Mouse (Mus musculus) neural tube, postnatal 0 days (tissue): ENCODE data around the gene Tymp. TPM values are rescaled to one million over a fixed set of nuclear protein-coding genes. Genes with fewer than 3 reads are reported as not detected.

Source experiments
- polyA plus RNA-seq: library from polyadenylated mRNA; unstranded; fragments of >200 nt; fragmentation: Nextera tagmentation; extraction: Ambion mirVana; gene quantifications from 2 replicates; pipeline ENCODE4 v1.2.1, GENCODE M21; 2015

Gene Tymp
- 1.7 and 3.0 TPM in 2 replicates for polyA plus RNA-seq

GRCm38 (mm10) chr15:89376957-89377356 lies at the start of gene Tymp:
Gene Tymp, minus strand, starts transcription at chr15:89377039.

DNA sequence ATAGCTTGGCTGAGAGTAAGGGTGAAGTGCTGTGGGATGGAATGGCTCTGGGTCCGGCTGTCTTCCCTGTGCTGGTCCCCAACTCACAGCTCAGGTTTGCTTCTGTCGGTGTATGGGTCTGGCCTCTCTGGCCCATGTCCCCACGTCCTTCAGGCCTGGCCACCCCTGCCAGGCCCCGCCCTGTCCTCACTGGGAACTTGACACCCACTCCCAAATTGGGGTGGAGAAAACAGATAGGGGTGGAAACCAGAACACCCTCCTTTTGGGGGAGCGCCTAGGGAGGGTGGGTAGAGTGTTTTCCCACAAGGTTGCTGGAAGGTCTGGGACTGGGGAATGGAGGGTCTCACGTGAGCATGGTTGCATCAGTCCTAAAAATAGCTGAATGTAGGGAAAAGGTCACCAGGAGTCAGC lies 48.9 kb upstream of the Tymp start, which contains the start of gene Cpt1b:
Cpt1b (minus strand) TSS at position 153 of the 411 bp plus-strand sequence.

GRCm38 (mm10) chr15:89410118-89410517 lies 33.3 kb upstream of the Tymp start, which contains the start of gene Syce3:
Gene Syce3, minus strand, starts transcription at chr15:89410503.

GRCm38 (mm10) chr15:89384617-89385016 lies 7.8 kb upstream of the Tymp start, which contains the start of gene Klhdc7b:
Gene Klhdc7b, plus strand, starts transcription at chr15:89384917.

DNA sequence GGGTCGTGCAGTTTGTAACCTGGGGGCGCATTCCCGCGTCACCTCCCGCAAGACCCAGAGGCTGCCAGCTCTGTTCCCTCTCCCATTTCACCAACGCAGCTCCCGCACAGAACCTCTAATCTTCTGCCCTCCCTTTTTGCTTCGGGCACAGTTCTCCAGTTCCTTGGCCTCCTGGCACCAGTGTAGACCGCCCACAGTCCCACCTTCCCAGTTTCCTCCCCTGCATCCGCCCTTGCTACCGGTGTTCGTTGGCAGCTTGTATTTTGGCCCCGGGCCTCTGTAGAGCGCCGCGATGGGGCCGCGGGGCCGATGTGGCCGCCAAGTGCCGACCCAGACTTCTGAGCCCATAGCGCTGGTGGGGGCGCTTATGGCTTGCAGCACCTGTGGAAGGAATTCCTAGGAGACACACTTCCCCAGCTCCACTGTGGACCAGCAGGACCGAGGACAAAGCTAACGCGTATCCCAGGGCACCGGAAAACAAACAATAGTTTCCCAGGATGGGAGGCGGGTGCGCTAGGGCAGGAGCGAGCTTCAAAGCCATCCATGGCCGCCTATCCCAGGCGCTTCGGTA lies 2.1 kb upstream of the Tymp start, which contains the start of gene Odf3b:
Odf3b (minus strand) TSS at position 452 of the 571 bp plus-strand sequence.

GRCm38 (mm10) chr15:89373762-89374248 lies 3.0 kb downstream of the Tymp start, which contains the start of gene Sco2:
Gene Sco2, minus strand, starts transcription at chr15:89373846.

DNA sequence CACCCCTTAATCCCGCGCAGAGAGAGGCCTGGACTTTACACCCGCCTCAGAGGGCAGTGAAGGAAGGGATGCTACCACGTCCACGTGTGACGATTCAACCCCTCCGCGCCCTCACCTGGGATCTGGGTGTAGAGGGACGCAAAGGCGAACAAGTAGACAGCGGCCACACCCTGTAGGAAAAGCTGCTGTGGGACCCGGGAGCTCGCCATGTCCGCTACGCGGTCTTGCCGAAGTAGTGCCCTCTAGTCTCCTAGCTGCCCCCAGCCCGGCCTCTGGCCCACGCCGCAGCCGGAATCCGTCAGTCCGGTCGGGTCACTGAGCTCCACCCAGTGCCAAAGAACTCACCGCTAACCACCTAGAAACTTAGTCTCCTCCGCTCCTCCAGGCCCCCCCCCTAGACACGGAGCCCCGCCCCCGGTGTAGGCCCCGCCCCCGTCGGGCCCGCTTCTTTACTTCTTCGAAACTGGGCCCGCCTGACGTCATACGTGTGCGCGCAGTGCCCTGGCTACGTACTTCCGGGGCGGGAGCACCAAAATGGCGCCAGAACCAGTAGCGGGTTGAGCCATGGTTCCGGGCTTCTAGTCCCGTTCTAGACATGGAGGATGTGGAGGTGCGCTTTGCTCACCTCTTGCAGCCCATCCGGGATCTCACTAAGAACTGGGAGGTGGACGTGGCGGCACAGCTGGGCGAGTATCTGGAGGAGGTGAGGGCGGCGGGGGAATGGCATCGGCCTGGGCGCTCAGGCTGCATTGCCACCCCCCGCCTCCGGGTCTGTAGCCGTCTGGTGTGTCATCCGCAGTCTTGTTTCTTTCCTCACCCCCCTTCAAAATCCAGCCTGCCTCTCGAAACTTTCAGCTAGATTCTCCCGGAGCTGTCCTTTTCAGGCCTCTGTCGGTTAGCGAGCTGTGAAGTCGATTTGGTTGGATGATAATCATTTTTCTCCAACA lies 21.3 kb downstream of the Tymp start, which contains the start of the genes Lmf2 and Ncaph2:
Lmf2 (minus strand) TSS at position 419 of the 947 bp plus-strand sequence.
Ncaph2 (plus strand) TSS at position 479 of the 947 bp plus-strand sequence.

GRCm38 (mm10) chr15:89334271-89334670 lies 42.6 kb downstream of the Tymp start, which contains the start of gene Miox:
Gene Miox, plus strand, starts transcription at chr15:89334398.

GRCm38 (mm10) chr15:89322670-89323522 lies 53.9 kb downstream of the Tymp start, which contains the start of gene Adm2:
Gene Adm2, plus strand, starts transcription at chr15:89322720.

Other genes starting within 250 kb of the Tymp start
- gene Hdac10, start 248.3 kb downstream of the Tymp start, polyA plus RNA-seq: 19.1 and 23.8 TPM in 2 replicates
- 4.0 and 5.5 TPM in 2 replicates for gene Mapk12, start 236.3 kb downstream of the Tymp start, polyA plus RNA-seq
- gene Mapk11, start 227.4 kb downstream of the Tymp start, polyA plus RNA-seq: 12.0 and 15.0 TPM in 2 replicates
- 40.8 and 51.5 TPM in 2 replicates for gene Plxnb2, start 196.3 kb downstream of the Tymp start, polyA plus RNA-seq
- gene Dennd6b, start 180.5 kb downstream of the Tymp start, polyA plus RNA-seq: 58.4 and 74.1 TPM in 2 replicates
- gene Ppp6r2, start 165.5 kb downstream of the Tymp start, polyA plus RNA-seq: 65.8 and 68.3 TPM in 2 replicates
- 74.8 and 96.2 TPM in 2 replicates for gene Sbf1, start 61.7 kb downstream of the Tymp start, polyA plus RNA-seq
- not detected in 2 replicates for gene Adm2, start 54.3 kb downstream of the Tymp start, polyA plus RNA-seq
- gene Miox, start 42.6 kb downstream of the Tymp start, polyA plus RNA-seq: not detected in 2 replicates
- 28.3 and 29.6 TPM in 2 replicates for gene Lmf2, start 21.4 kb downstream of the Tymp start, polyA plus RNA-seq
- gene Ncaph2, start 21.3 kb downstream of the Tymp start, polyA plus RNA-seq: 76.3 and 87.7 TPM in 2 replicates
- gene Sco2, start 3.2 kb downstream of the Tymp start, polyA plus RNA-seq: 22.7 and 27.6 TPM in 2 replicates
- gene Odf3b, start 2.2 kb upstream of the Tymp start, polyA plus RNA-seq: 9.3 and 9.6 TPM in 2 replicates
- gene Klhdc7b, start 7.9 kb upstream of the Tymp start, polyA plus RNA-seq: 0.06 TPM in 1 of 2 replicates, not detected in the other
- not detected in 2 replicates for gene Syce3, start 33.5 kb upstream of the Tymp start, polyA plus RNA-seq
- gene Cpt1b, start 48.8 kb upstream of the Tymp start, polyA plus RNA-seq: 1.5 and 1.7 TPM in 2 replicates
- gene C730034F03Rik, start 52.5 kb upstream of the Tymp start, polyA plus RNA-seq: 4.9 and 6.1 TPM in 2 replicates
- not detected in 2 replicates for gene Gm44502, start 52.7 kb upstream of the Tymp start, polyA plus RNA-seq
- 86.6 and 91.5 TPM in 2 replicates for gene Chkb, start 52.9 kb upstream of the Tymp start, polyA plus RNA-seq
- gene Mapk8ip2, start 76.9 kb upstream of the Tymp start, polyA plus RNA-seq: 67.5 and 73.2 TPM in 2 replicates
- gene Arsa, start 100.4 kb upstream of the Tymp start, polyA plus RNA-seq: 26.3 and 32.1 TPM in 2 replicates
- gene Shank3, start 122.6 kb upstream of the Tymp start, polyA plus RNA-seq: 8.5 and 10.7 TPM in 2 replicates
- 1.1 and 1.9 TPM in 2 replicates for gene Acr, start 191.3 kb upstream of the Tymp start, polyA plus RNA-seq
- 69.5 and 76.9 TPM in 2 replicates for gene Rabl2, start 214.9 kb upstream of the Tymp start, polyA plus RNA-seq